Mouse (Mus musculus): Measurements from ENCODE around the gene Carmil1.

Carmil1 gene

GRCm38 (mm10) chr13:24260751-24261591 lies 19.6 kb downstream of the Carmil1 start:
- DNase-seq (ENCODE audit: extremely low spot score), result no peak

GRCm38 (mm10) chr13:24257809-24258208 lies 22.8 kb downstream of the Carmil1 start:
- DNase-seq (ENCODE audit: extremely low spot score), result no peak

- peak; percentile 23 for DNase-seq (ENCODE audit: extremely low spot score)
Measured at GRCm38 (mm10) chr13:24253989-24254388, 26.6 kb downstream of the Carmil1 start.

DNA sequence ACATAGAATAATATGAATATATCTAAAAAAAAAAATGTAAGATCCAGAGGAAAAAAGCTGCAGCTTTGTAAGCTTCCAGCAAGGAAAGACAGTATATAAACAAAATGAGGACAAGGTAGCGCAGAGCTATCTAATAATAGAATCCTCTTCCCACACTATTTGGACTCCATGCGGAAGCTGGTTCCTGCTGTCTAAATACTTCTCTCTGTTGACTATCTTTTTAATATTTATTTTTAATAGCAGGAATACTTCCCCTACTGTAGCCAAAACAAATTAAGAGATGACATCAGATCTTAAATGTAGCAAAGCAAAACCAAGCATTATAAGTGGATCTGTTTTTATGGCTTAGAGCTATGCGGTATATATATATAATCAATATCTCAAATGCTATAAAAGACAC lies 27.0 kb downstream of the Carmil1 start:
- DNase-seq (ENCODE audit: extremely low spot score), result no peak

DNA sequence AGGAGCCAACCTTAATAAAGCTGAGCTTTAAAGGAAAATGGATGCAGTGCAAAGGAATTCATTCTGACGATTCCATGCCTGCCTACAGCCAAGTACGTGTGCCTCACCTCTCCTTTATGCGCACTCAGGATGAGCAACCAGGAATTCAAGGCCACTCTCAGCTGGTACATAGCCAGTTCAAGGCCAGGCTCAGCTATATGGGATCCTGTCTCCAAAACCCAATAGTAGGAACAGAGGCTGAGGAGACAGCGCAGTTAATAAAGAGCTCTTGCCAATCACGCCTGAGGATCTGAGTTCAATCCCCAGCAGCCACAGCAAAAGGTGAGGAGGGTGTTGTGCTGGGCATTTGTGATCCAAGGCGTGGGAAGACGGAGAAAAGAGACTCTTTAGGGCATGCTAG lies 29.4 kb downstream of the Carmil1 start:
- no peak for DNase-seq (ENCODE audit: extremely low spot score)

DNA sequence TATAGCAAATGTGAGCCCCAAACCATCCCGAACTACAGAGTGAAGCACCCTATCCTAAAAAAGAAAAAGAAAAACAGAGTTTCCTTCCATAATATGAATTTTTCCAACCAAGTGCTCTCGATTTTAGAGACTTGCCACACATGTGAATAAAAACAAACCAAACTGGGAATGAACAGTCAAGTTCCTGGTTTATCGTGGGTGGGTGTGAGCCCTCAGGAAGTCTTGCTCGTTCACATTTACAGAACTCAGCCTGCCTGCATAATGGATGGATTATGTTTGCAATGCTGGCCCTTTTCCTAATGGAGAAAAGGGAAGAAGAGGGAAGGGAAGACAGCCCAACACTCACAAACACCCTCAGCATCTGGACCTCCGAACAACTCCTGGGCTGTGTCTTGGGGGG lies 32.7 kb downstream of the Carmil1 start:
- DNase-seq (ENCODE audit: extremely low spot score), result no peak

DNA sequence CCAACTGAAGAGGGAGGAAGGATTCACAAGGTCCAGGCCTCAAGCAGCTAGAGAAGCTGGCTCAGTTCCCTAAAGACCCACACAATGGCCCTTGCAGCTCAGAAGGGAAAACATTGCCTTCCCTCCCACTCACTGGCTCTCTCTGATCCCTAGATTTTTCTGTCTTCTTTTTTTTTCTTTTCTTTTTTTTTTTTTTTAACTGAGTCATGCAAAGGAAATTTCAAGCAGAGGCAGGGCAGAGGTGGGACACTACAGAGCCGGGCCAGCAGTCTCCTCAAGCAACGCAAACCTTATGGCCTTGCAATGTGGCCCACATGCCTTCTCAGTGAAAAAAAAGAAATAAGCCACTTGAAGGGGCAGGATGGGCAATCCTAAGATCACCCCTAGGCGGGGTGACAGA lies 33.2 kb downstream of the Carmil1 start:
- DNase-seq (ENCODE audit: extremely low spot score), result no peak

- no peak for DNase-seq (ENCODE audit: extremely low spot score)
Measured at GRCm38 (mm10) chr13:24246266-24246665, 34.3 kb downstream of the Carmil1 start.

DNA sequence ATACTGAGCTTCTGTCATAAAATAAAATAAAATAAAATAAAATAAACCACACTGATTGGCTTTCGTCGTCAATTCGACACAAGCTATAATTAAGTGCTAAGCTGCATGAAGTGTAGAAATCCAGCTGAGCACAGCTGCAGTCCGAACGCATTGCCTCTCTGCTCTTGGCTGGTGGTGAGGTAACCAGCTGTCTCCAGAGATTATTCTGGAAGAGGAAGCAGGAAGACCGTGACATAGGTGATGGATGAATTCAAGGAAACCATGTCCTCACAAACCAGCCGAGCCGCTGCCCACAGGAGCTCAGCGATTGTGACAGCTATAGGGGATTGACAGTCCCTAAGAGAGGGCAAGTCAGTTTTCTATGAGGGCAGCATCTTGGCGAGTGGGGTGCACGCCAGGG lies 36.0 kb downstream of the Carmil1 start:
- DNase-seq (ENCODE audit: extremely low spot score), result no peak

DNA sequence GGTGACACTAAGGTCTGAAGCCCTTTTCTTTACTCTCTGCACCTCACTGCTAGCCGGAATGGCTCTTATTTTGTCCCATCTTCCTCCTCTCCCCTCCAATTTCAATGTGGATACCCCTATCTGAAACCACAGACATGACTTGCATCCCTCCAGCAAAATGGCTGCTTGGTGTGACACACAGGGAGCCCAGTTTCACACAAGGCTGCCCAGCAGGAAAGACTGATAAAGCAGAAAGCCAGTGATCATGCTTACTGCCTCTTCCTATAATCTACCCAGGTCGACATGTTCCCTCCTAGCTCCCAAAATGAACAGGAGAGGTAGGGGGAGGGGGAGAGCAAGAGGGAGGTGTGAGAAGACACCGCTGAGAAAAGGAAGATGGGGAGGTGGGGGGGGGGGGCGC lies 36.6 kb downstream of the Carmil1 start:
- DNase-seq (ENCODE audit: extremely low spot score), result no peak

DNA sequence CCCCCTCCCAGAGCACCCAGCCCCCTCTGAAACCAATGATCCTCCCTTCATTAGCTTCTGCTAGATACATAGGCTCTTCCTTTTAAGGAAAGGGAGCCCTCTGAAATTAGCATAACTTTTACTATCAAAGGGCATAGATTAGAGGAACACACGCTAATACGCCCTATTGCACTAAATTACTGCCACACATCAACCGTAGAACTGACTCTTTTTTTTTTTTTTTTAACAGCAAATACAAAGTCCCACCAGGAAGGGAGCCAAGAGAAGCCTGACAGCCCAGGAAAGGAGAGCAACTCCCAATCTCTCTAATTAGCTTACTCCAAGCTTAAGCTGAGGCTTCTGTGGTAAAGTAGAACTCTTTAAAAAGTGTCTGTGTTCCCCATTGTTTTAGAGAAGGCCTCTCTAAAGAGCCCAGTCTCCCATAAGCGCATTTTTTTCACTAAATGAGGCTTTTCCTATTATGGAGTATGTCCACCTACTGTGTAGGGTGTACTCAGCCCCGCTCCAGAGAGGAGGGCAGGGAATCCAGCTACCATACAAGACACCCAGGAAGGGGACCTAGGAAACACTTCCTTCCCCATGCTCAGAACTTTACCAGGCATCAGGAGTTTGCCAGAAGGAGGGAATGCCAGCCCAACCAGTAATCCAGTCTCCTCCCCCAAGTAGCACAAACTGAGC lies 38.0 kb downstream of the Carmil1 start:
- no peak for DNase-seq (ENCODE audit: extremely low spot score)

DNA sequence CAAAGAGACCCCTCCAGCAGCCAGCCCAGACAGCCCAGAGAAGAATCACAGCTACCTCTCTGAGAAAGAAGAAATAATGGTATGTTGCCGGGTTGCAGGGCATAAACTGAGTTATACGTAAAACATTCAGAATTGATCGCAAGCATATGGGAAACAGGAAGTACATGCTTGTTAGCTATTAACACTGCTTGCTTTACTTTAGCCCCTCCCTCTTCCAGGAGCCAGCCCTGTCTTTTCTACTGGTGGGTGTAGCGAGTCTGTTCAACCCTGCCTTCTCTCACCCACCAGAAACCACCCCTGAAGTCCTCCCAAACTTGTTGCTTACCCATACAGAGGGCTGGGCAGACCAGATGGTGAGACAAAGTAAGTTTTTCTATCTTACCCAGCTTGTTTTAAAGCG lies 39.4 kb downstream of the Carmil1 start:
- DNase-seq (ENCODE audit: extremely low spot score), result no peak

GRCm38 (mm10) chr13:24240430-24240829 lies 40.2 kb downstream of the Carmil1 start:
- no peak for DNase-seq (ENCODE audit: extremely low spot score)

DNA sequence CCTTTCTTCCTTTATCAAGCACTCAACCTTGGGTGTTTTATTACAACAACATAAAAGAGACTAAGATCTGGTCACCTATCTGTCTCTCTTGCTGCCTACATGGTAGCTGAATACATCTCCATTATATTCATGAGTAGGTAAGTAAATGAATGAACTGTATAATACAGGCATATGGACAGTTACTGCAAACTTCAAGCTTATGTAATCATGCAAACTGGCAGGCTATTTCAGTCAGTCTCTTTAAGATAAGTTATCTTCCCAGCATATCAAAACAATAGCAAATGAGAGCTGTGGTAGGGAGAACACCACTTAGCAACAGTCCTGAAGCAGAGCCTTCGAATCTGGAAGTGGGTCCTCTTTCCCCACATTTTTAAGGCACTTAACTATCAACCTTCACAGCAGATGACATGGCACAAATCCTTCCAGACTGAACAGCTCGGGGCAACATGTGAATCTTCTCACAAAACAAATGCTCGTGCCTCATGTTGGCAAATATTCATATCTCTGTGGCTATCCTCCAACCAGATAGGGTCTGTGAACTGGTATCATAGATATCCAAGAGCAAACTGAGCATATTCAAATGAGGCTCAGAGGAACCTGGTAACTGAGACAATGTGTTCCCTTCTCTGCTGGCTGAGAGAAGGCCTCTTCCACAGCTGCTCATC lies 42.0 kb downstream of the Carmil1 start:
- DNase-seq (ENCODE audit: extremely low spot score), result no peak

- no peak for DNase-seq (ENCODE audit: extremely low spot score)
Measured at GRCm38 (mm10) chr13:24236736-24237135, 43.9 kb downstream of the Carmil1 start.

- DNase-seq (ENCODE audit: extremely low spot score), result no peak
Measured at GRCm38 (mm10) chr13:24232750-24233149, 47.8 kb downstream of the Carmil1 start.

DNA sequence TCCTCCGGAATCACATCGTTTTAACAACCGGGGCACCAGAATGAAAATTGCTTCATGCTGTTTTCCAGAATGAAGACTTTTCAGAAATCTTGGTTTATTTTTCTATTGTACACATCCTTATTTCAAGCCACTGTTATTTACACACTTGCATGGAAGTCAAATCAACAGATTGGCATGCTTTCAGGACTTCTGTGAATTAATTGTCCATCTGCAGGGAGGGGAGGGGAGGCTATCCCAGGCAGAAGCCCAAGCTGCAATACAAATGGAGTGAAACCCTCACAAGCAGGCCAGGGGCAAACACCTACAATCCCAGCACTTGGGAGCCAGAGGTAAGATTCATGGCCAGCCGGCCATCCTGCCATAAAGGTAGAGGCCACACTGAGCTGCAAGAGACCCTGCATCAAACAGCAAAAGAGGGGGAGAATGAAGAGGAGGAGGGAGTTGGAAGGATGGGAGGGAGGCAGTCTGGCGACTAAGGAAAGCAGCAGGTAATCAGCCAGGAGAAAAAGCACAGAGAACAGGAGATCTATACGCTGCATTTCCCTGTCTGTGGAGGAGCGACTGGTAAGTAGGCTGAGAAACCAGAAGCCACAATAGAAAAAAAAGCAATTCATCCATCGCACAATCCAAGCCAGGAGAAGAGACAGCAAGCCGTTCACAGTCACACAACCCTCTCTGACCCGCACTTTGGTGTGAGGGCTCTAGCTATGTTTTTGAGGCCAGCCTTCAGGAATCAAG lies 48.7 kb downstream of the Carmil1 start:
- no peak for DNase-seq (ENCODE audit: extremely low spot score)

- DNase-seq (ENCODE audit: extremely low spot score), result no peak
Measured at GRCm38 (mm10) chr13:24231146-24231545, 49.4 kb downstream of the Carmil1 start.

DNA sequence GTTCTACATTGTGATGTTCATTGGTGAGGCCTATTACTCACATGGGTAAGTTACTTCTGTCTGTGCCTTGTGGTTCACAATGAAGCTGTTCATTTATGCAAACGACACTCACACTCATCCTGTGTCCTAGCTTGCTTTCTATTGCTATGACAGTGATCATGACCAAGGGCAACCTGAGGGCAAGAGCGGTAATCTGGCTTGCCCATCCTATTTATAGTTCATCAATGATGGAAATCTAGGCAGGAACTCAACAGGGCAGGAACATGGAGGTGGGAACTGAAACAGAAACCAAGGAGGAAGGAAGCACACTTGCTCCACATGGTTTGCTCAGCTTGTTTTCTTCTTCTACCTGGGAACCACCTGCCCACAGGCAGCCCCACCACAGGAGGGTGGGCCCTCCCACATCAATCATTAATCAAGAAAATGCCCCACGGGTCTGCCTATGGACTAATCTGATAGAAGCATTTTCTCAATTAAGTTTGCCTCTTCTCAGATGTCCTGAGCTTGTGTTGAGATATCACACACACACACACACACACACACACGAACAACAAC lies 50.0 kb downstream of the Carmil1 start:
- DNase-seq (ENCODE audit: extremely low spot score), result no peak

DNA sequence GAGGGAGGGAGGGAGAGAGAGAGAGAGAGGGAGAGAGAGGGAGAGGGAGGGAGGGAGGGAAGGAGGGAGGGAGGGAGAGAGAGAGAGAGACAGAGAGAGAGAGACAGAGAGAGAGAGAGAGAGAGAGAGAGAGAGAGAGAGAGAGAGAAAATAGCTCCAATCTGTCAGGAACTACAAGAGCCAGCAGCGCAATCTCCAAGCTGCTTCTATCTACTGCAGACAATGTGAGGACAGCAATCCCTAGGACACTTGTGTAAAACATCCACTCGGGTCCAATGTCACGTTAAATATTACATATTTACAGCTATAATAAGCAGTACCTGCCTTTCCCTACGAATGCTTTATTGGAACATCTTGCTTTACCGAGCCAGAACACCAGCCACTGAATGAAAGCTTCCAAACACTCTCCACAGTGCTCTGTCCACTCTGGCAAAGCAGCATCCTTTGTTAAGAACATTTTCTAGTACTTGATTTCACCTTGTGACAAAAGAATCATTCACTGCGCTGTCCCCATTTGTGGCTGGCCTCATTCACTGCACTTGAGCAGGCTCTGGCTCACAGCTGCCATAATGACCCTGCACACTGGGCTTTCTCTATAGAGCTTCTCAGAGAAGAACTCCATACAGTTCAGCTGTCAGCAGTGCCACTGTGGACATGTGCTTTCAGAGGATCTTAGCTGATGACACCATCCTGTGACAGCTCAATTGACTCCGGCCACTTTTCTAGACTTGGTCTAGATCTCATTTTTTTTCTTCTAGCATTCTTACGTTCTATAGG lies 57.0 kb downstream of the Carmil1 start:
- DNase-seq (ENCODE audit: extremely low spot score), result no peak

DNA sequence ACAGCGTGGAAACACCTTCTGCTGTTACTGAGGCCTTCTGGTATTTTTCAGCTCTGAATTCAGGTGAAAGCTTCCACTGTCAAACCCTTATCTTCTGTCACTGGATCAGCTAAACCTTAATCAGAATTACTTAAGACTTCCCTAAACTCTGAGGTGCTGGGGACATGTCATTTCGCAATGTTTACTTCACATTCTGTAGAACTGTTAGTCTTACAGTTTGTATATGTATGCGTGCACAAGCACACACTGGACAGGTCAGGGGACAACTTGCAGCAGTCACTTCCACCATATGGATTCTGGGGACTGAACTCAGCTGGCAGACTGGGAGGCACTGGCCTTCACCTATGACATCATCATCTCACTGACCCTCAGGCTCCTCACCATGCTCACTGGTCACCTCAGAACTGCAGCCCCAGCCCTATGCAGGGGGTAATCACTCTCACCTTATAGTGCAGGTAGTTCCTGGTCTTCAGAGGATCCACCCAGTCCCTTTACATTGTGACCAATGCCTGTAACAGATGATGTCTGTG lies 60.1 kb downstream of the Carmil1 start:
- no peak for DNase-seq (ENCODE audit: extremely low spot score)

Measured in embryo, embryonic 9.5 days (tissue).